Mouse (Mus musculus): ENCODE data around the gene Gpr132.

DNA sequence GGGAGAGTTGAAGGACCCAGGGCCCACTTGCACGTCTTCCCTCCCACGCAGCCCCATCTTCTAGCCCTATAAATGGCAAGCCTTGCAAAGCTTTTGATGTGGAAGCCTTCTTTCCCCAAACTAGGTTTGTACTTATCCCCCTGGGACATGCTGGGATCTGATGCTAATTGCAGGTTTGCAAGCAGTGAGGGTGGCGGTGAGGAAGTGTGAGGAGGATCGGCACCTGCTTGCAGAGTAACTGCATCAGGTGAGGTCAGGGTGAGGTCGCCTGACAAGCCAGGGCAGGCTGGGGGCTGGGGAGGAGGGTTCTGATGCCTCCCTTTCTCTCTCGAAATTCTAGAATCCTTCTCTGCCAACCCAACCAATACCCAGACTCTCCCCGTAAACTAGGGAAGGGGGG lies 17.4 kb upstream of the Gpr132 start:
- TF ChIP-seq CTCF (conservative IDR thresholded peaks at IDR 0.05; ENCODE audit: low read length): no peak
- no peak for TF ChIP-seq NANOG (IDR thresholded peaks at IDR 0.05; ENCODE audit: borderline replicate concordance, low read length)

All from E14TG2a.4 (cell line).